Comparison of ENCODE assay signal across 21 mouse cellular contexts in the genomic region with DNA sequence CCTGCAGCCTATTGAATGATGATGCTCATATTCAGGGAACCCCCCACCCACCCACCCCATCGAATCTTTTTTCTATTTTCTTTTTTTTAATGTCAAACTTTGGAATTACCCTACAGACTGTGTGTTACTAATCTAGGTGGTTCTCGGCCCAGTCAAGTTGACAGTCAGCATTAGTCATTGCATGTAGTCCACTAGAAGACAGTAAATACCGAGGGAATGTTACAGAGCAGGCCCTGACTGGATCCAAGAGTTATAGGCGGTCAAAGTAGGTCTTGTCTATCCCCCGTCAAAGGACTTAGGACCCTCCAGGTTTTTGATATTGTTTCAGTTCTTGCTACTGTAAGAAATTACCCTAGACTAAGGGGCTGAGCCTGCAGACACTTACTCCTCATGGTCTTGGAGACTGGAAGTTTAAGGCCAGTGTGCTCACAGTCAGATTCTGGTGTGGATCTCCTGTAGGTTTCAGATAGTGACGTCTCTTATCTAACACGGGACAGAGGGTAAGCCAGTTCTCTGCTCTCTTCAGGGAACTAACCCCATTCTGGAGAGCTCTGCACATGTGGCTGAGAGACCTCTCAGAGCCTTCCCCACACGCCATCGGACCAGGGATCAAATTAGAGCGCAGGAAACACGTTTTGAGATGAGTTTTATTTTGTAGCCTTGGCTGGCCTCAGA. TPM values are rescaled to one million over a fixed set of nuclear protein-coding genes. Genes with fewer than 3 reads are reported as not detected.
A peak's percentile ranks its signal among the peaks of the same experiment; 100 is the strongest.
DNase-seq lines count a peak whose midpoint lies in the region; ATAC-seq and TF ChIP-seq lines count a peak whose summit lies in the region.
"Had no signal": no experiment of that assay in that cellular context is flagged by ENCODE, and none has a peak within 500 bp of the region (broad histone marks: within the 10 kb centered on the region; RNA-seq: fewer than 3 reads in every experiment).

No protein-coding gene starts in this region.

- no peak for TF ChIP-seq POLR2A in MEL (IDR thresholded peaks at IDR 0.05; ENCODE audit: control insufficient read depth in 1 of 2, insufficient read depth in 1 of 2, low read depth in 1 of 2, low read length in 2 of 2, poor library complexity in 1 of 2)

- DNase-seq in heart, postnatal 10 days: no peak
- DNase-seq in MEL (ENCODE audit: low read depth, low spot score): peak; percentile 44
- DNase-seq in hindbrain, embryonic 14.5 days (ENCODE audit: low spot score): no peak
- no peak for DNase-seq in layer of hippocampus, postnatal 36 days
- DNase-seq in frontal cortex, postnatal 14 days (ENCODE audit: low spot score in 2 of 2): no peak
- DNase-seq: adrenal gland, adult 8-10 months; cerebellum, adult 8-10 months; gastrocnemius, postnatal 14 days; kidney, adult 11 months; kidney, postnatal 14 days; layer of hippocampus, adult 9-11 months; lung, postnatal 10 days; right cerebral cortex, adult 18-20 months; thymus, postnatal 4 days had no signal

- no peaks in the 10 kb centered on the region for H3K27me3 ChIP-seq in heart, embryonic 11.5 days (ENCODE audit: control insufficient read depth, insufficient read depth, low read length)
- H3K27me3 ChIP-seq in MEL (ENCODE audit: control insufficient read depth in 1 of 2, insufficient read depth in 2 of 2, low read length in 2 of 2): no peaks in the 10 kb centered on the region
- H3K27me3 ChIP-seq in liver, embryonic 16.5 days (ENCODE audit: control insufficient read depth, insufficient read depth, low read depth, low read length): no peaks in the 10 kb centered on the region
- H3K27me3 ChIP-seq in hindbrain, embryonic 14.5 days (ENCODE audit: control insufficient read depth, insufficient read depth, low read length): no peaks in the 10 kb centered on the region
- H3K27me3 ChIP-seq: CH12.LX; embryonic facial prominence, embryonic 12.5 days; limb, embryonic 13.5 days had no signal

- TF ChIP-seq EP300 in MEL (IDR thresholded peaks at IDR 0.05; ENCODE audit: low read depth in 1 of 2, low read length in 2 of 2): peak in 1 of 2 experiments; percentile 56; a peak in 2 of 4 replicates

- TF ChIP-seq RAD21 in MEL (IDR thresholded peaks at IDR 0.05; ENCODE audit: low read depth, low read length): no peak

- no peak overlapping the region for H3K4me2 ChIP-seq in heart, embryonic 11.5 days
- peak overlapping the region; percentile 68 for H3K4me2 ChIP-seq in liver, embryonic 16.5 days (ENCODE audit: low read depth, low read length)
- no peak overlapping the region for H3K4me2 ChIP-seq in hindbrain, embryonic 14.5 days (replicated peaks)
- H3K4me2 ChIP-seq: embryonic facial prominence, embryonic 12.5 days; limb, embryonic 13.5 days had no signal

- no peak; the same call in 1 of the 2 replicates for ATAC-seq in heart, embryonic 11.5 days (replicated peaks; ENCODE audit: insufficient number of reproducible peaks, low FRiP score, low TSS enrichment)
- peak; percentile 96 for ATAC-seq in erythroid progenitor cell, adult 5-6 weeks (replicated peaks; ENCODE audit: low FRiP score, poor library complexity, severe bottlenecking)
- ATAC-seq in liver, embryonic 16.5 days (ENCODE audit: low read depth): peak; percentile 99
- ATAC-seq in hindbrain, embryonic 14.5 days (ENCODE audit: low FRiP score): no peak

- no peaks in the 10 kb centered on the region for H3K4me1 ChIP-seq in heart, embryonic 11.5 days (ENCODE audit: control insufficient read depth, insufficient read depth, low read length)
- H3K4me1 ChIP-seq in MEL (ENCODE audit: control insufficient read depth in 1 of 2, insufficient read depth in 2 of 2, low read length in 2 of 2): no peaks in the 10 kb centered on the region; a peak in 1 of 4 replicates
- H3K4me1 ChIP-seq in liver, embryonic 16.5 days (ENCODE audit: control insufficient read depth, low read depth, low read length): peaks cover 32% of the 10 kb centered on the region
- no peaks in the 10 kb centered on the region for H3K4me1 ChIP-seq in hindbrain, embryonic 14.5 days (replicated peaks; ENCODE audit: control insufficient read depth, insufficient read depth, low read length)
- H3K4me1 ChIP-seq: embryonic facial prominence, embryonic 12.5 days; forebrain, embryonic 10.5 days; limb, embryonic 13.5 days had no signal

- H3K4me3 ChIP-seq in heart, embryonic 11.5 days (ENCODE audit: low read depth, low read length): no peak overlapping the region
- no peak overlapping the region for H3K4me3 ChIP-seq in MEL (ENCODE audit: control insufficient read depth in 1 of 2, insufficient read depth in 1 of 2, low read depth in 2 of 2, low read length in 2 of 2)
- H3K4me3 ChIP-seq in liver, embryonic 16.5 days (ENCODE audit: low read depth, low read length): peak overlapping the region; percentile 32
- no peak overlapping the region for H3K4me3 ChIP-seq in hindbrain, embryonic 14.5 days (replicated peaks; ENCODE audit: low read length)
- H3K4me3 ChIP-seq: embryonic facial prominence, embryonic 12.5 days; forebrain, embryonic 10.5 days; limb, embryonic 13.5 days had no signal

- intact Hi-C loops in heart, postnatal 10 days (cut with DNase I): no loop called here

- H3K27ac ChIP-seq in heart, embryonic 11.5 days (ENCODE audit: low read depth, low read length): peak overlapping the region; percentile 42; the same call in 1 of the 2 replicates
- H3K27ac ChIP-seq in MEL (ENCODE audit: control insufficient read depth, low read depth, low read length): no peak overlapping the region
- H3K27ac ChIP-seq in liver, embryonic 16.5 days (ENCODE audit: low read length): peak overlapping the region; percentile 96
- H3K27ac ChIP-seq in hindbrain, embryonic 14.5 days: no peak overlapping the region
- H3K27ac ChIP-seq: embryonic facial prominence, embryonic 12.5 days; forebrain, embryonic 10.5 days; limb, embryonic 13.5 days had no signal

- WGBS in heart, embryonic 11.5 days (ENCODE audit: insufficient replicate concordance): 70% methylated on average over 11 of the region's 11 CpGs
- 31% methylated on average over 11 of the region's 11 CpGs for WGBS in liver, embryonic 16.5 days (ENCODE audit: insufficient replicate concordance)
- WGBS in hindbrain, embryonic 14.5 days: 89% methylated on average over 11 of the region's 11 CpGs

- no peak overlapping the region for H3K9ac ChIP-seq in heart, embryonic 11.5 days (ENCODE audit: low read depth, low read length)
- H3K9ac ChIP-seq in MEL (ENCODE audit: control insufficient read depth, low read depth, low read length, poor library complexity, severe bottlenecking): no peak overlapping the region
- H3K9ac ChIP-seq in liver, embryonic 16.5 days (ENCODE audit: low read depth, low read length): peak overlapping the region; percentile 59
- H3K9ac ChIP-seq in hindbrain, embryonic 14.5 days: no peak overlapping the region
- H3K9ac ChIP-seq: embryonic facial prominence, embryonic 12.5 days; limb, embryonic 13.5 days had no signal

- no peak for TF ChIP-seq CTCF in MEL (IDR thresholded peaks at IDR 0.05 in 2 of 3, conservative IDR thresholded peaks at IDR 0.05 in 1 of 3; ENCODE audit: control insufficient read depth in 1 of 3, insufficient read depth in 1 of 3, low read depth in 2 of 3, low read length in 3 of 3, poor library complexity in 1 of 3, severe bottlenecking in 1 of 3)

- no peaks in the 10 kb centered on the region for H3K79me2 ChIP-seq in MEL (ENCODE audit: control insufficient read depth, insufficient read depth, low read length, poor library complexity)

- peaks cover 6% of the 10 kb centered on the region for H3K36me3 ChIP-seq in heart, embryonic 11.5 days (ENCODE audit: control insufficient read depth, insufficient read depth, low read length)
- H3K36me3 ChIP-seq in MEL (ENCODE audit: control insufficient read depth in 1 of 2, insufficient read depth in 2 of 2, low read length in 2 of 2): no peaks in the 10 kb centered on the region; a peak in 3 of 4 replicates
- peaks cover 3% of the 10 kb centered on the region; the same call in 1 of the 2 replicates for H3K36me3 ChIP-seq in liver, embryonic 16.5 days (ENCODE audit: control insufficient read depth, insufficient read depth)
- peaks cover 45% of the 10 kb centered on the region for H3K36me3 ChIP-seq in hindbrain, embryonic 14.5 days (replicated peaks; ENCODE audit: control insufficient read depth, insufficient read depth)

- no peaks in the 10 kb centered on the region for H3K9me3 ChIP-seq in heart, embryonic 11.5 days (replicated peaks; ENCODE audit: control insufficient read depth, low read length)
- H3K9me3 ChIP-seq in MEL (replicated peaks; ENCODE audit: insufficient read depth, low read length): no peaks in the 10 kb centered on the region
- no peaks in the 10 kb centered on the region for H3K9me3 ChIP-seq in liver, embryonic 16.5 days (replicated peaks; ENCODE audit: control insufficient read depth, low read length)
- no peaks in the 10 kb centered on the region for H3K9me3 ChIP-seq in hindbrain, embryonic 14.5 days (ENCODE audit: control insufficient read depth, low read length)
- H3K9me3 ChIP-seq: embryonic facial prominence, embryonic 12.5 days; forebrain, embryonic 10.5 days; limb, embryonic 13.5 days had no signal

RNA-seq across cellular contexts. Expression of a gene that starts 21.2 kb away (rescaled TPM):
- 63.1 and 66.9 TPM in 2 replicates for polyA plus RNA-seq in heart, embryonic 11.5 days (2014; fragmentation: Nextera tagmentation; extraction: Ambion mirVana)
- 10 to 100 TPM; 14.7 to 16.4 TPM for total RNA-seq in heart, postnatal 10 days (2021)
- total RNA-seq in MEL (2012; rRNA removed): 65.0 and 67.6 TPM in 2 replicates
- 100 to 1,000 TPM in 1 of 2 experiments, not detected in 1; 101 TPM for polyA plus RNA-seq in MEL (2012; ENCODE audit: insufficient read depth in 1 of 2, insufficient read length in 2 of 2, low read depth in 1 of 2, low replicate concordance in 2 of 2, missing spikeins in 1 of 2)
- total RNA-seq in erythroid progenitor cell, adult 5-6 weeks (2015; ENCODE audit: low replicate concordance): 88.0 and 88.3 TPM in 2 replicates
- 87.7 and 116 TPM in 2 replicates for total RNA-seq in erythroid progenitor cell, adult 5-6 weeks (2017; ENCODE audit: low replicate concordance)
- polyA plus RNA-seq in liver, embryonic 16.5 days (2015; fragmentation: Nextera tagmentation; extraction: Ambion mirVana): 59.4 and 63.0 TPM in 2 replicates
- polyA plus RNA-seq in hindbrain, embryonic 14.5 days (2014; fragmentation: Nextera tagmentation; extraction: Ambion mirVana): 49.0 and 55.3 TPM in 2 replicates
- total RNA-seq in layer of hippocampus, postnatal 36 days (2021): 10 to 100 TPM; 17.4 to 18.5 TPM

RNA-seq across cellular contexts. Expression of a gene that starts 48.6 kb away (rescaled TPM):
- polyA plus RNA-seq in heart, embryonic 11.5 days (2014; fragmentation: Nextera tagmentation; extraction: Ambion mirVana): 22.2 and 22.9 TPM in 2 replicates
- total RNA-seq in heart, postnatal 10 days (2021): 10 to 100 TPM; 12.5 to 13.9 TPM
- total RNA-seq in MEL (2012; rRNA removed): 7.1 and 9.2 TPM in 2 replicates
- 10 to 100 TPM in 1 of 2 experiments, not detected in 1; 12.8 TPM for polyA plus RNA-seq in MEL (2012; ENCODE audit: insufficient read depth in 1 of 2, insufficient read length in 2 of 2, low read depth in 1 of 2, low replicate concordance in 2 of 2, missing spikeins in 1 of 2)
- total RNA-seq in erythroid progenitor cell, adult 5-6 weeks (2015; ENCODE audit: low replicate concordance): 28.1 and 38.2 TPM in 2 replicates
- 15.9 and 21.1 TPM in 2 replicates for total RNA-seq in erythroid progenitor cell, adult 5-6 weeks (2017; ENCODE audit: low replicate concordance)
- polyA plus RNA-seq in liver, embryonic 16.5 days (2015; fragmentation: Nextera tagmentation; extraction: Ambion mirVana): 19.6 and 22.6 TPM in 2 replicates
- 55.0 and 62.7 TPM in 2 replicates for polyA plus RNA-seq in hindbrain, embryonic 14.5 days (2014; fragmentation: Nextera tagmentation; extraction: Ambion mirVana)
- total RNA-seq in layer of hippocampus, postnatal 36 days (2021): 10 to 100 TPM; 24.3 to 29.0 TPM

RNA-seq across cellular contexts. Expression of a gene that starts 49.1 kb away (rescaled TPM):
- 34.2 and 37.3 TPM in 2 replicates for polyA plus RNA-seq in heart, embryonic 11.5 days (2014; fragmentation: Nextera tagmentation; extraction: Ambion mirVana)
- 10 to 100 TPM; 10.5 to 16.1 TPM for total RNA-seq in heart, postnatal 10 days (2021)
- total RNA-seq in MEL (2012; rRNA removed): 23.3 and 24.0 TPM in 2 replicates
- 10 to 100 TPM in 1 of 2 experiments, not detected in 1; 46.7 TPM for polyA plus RNA-seq in MEL (2012; ENCODE audit: insufficient read depth in 1 of 2, insufficient read length in 2 of 2, low read depth in 1 of 2, low replicate concordance in 2 of 2, missing spikeins in 1 of 2)
- total RNA-seq in erythroid progenitor cell, adult 5-6 weeks (2015; ENCODE audit: low replicate concordance): 16.8 and 45.4 TPM in 2 replicates
- total RNA-seq in erythroid progenitor cell, adult 5-6 weeks (2017; ENCODE audit: low replicate concordance): 11.4 and 14.8 TPM in 2 replicates
- 12.6 and 13.2 TPM in 2 replicates for polyA plus RNA-seq in liver, embryonic 16.5 days (2015; fragmentation: Nextera tagmentation; extraction: Ambion mirVana)
- 63.4 and 67.9 TPM in 2 replicates for polyA plus RNA-seq in hindbrain, embryonic 14.5 days (2014; fragmentation: Nextera tagmentation; extraction: Ambion mirVana)
- 10 to 100 TPM; 27.3 to 31.9 TPM for total RNA-seq in layer of hippocampus, postnatal 36 days (2021)

RNA-seq across cellular contexts. Expression of a gene that starts 55.9 kb away (rescaled TPM):
- 9.8 and 9.9 TPM in 2 replicates for polyA plus RNA-seq in heart, embryonic 11.5 days (2014; fragmentation: Nextera tagmentation; extraction: Ambion mirVana)
- total RNA-seq in heart, postnatal 10 days (2021): 1 to 10 TPM; 6.6 to 6.9 TPM
- total RNA-seq in MEL (2012; rRNA removed): 6.1 and 6.5 TPM in 2 replicates
- polyA plus RNA-seq in MEL (2012; ENCODE audit: insufficient read depth in 1 of 2, insufficient read length in 2 of 2, low read depth in 1 of 2, low replicate concordance in 2 of 2, missing spikeins in 1 of 2): 1 to 10 TPM in 1 of 2 experiments, not detected in 1; 9.7 TPM
- total RNA-seq in erythroid progenitor cell, adult 5-6 weeks (2015; ENCODE audit: low replicate concordance): 7.9 and 8.0 TPM in 2 replicates
- total RNA-seq in erythroid progenitor cell, adult 5-6 weeks (2017; ENCODE audit: low replicate concordance): 6.8 and 8.2 TPM in 2 replicates
- 7.8 and 7.9 TPM in 2 replicates for polyA plus RNA-seq in liver, embryonic 16.5 days (2015; fragmentation: Nextera tagmentation; extraction: Ambion mirVana)
- 10.1 and 10.7 TPM in 2 replicates for polyA plus RNA-seq in hindbrain, embryonic 14.5 days (2014; fragmentation: Nextera tagmentation; extraction: Ambion mirVana)
- 1 to 10 TPM; 5.4 to 6.4 TPM for total RNA-seq in layer of hippocampus, postnatal 36 days (2021)

Comparison
In these comparisons a context has a peak if more than half of its experiments do, and no peak if none do; other contexts are left out.
1. ATAC-seq: peak in erythroid progenitor cell, adult 5-6 weeks (single experiment) and liver, embryonic 16.5 days (single experiment); none in heart, embryonic 11.5 days (single experiment) and hindbrain, embryonic 14.5 days (single experiment).
2. H3K27ac ChIP-seq: peak in heart, embryonic 11.5 days (single experiment) and liver, embryonic 16.5 days (single experiment); none in MEL (single experiment) and hindbrain, embryonic 14.5 days (single experiment).